Mouse (Mus musculus) hindbrain, embryonic 11.5 days (tissue): ENCODE results near the gene Dnaic1. TPM values are rescaled to one million over a fixed set of nuclear protein-coding genes. Genes with fewer than 3 reads are reported as not detected.
A peak's percentile ranks its signal among the peaks of the same experiment; 100 is the strongest.

Experiments used
- ATAC-seq: fragments of 200-750 bp; cut with Nextera tagmentation; 2 replicates; pipeline ENCODE4 v1.8.0; 2017; ENCODE audit warnings: mild to moderate bottlenecking, moderate TSS enrichment, moderate library complexity; ENCODE audit not compliant: low FRiP score
- DNase-seq: peaks from one replicate; pipeline ENCODE4 v3.0.0-alpha.2; 2015; ENCODE audit warnings: low spot score
- H3K27ac ChIP-seq: fragments of 300-500 bp; sonication (generic); 2 replicates; pipeline ENCODE4 v1.5.1; 2014; ENCODE audit warnings: mild to moderate bottlenecking, low read depth, low read length
- H3K27me3 ChIP-seq: fragments of 300-500 bp; sonication (generic); 2 replicates; pipeline ENCODE4 v1.6.1; 2014; ENCODE audit warnings: mild to moderate bottlenecking, low read length, moderate library complexity, mixed read lengths; ENCODE audit not compliant: control insufficient read depth, insufficient read depth
- H3K36me3 ChIP-seq: fragments of 300-500 bp; sonication (generic); 2 replicates; pipeline ENCODE4 v1.6.1; 2014; ENCODE audit warnings: mild to moderate bottlenecking, low read length, moderate library complexity, mixed read lengths; ENCODE audit not compliant: control insufficient read depth, insufficient read depth
- H3K4me1 ChIP-seq: fragments of 300-500 bp; sonication (generic); replicated peaks from 2 replicates; pipeline ENCODE4 v1.6.1; 2014; ENCODE audit warnings: low read length, mixed read lengths; ENCODE audit not compliant: control insufficient read depth, insufficient read depth
- H3K4me2 ChIP-seq: fragments of 300-500 bp; sonication (generic); replicated peaks from 2 replicates; pipeline ENCODE4 v1.6.1; 2014; ENCODE audit warnings: mild to moderate bottlenecking, low read depth, low read length
- H3K4me3 ChIP-seq: fragments of 300-500 bp; sonication (generic); 2 replicates; pipeline ENCODE4 v1.5.1; 2014; ENCODE audit warnings: low read depth, low read length
- H3K9ac ChIP-seq: fragments of 300-500 bp; sonication (generic); 2 replicates; pipeline ENCODE4 v1.6.1; 2014; ENCODE audit warnings: low read depth, low read length
- H3K9me3 ChIP-seq: fragments of 300-500 bp; sonication (generic); 2 replicates; pipeline ENCODE4 v1.6.1; 2016; ENCODE audit warnings: low read length; ENCODE audit not compliant: control insufficient read depth
- WGBS: fragments of 180-500 bp; shearing (Covaris S2); extraction: QIAGEN DNeasy Blood & Tissue Kit; methylation state at CpG from one replicate; pipeline ENCODE4 v1.1.7; 2014; 5-methylcytosine and 5-hydroxymethylcytosine counted together
- polyA plus RNA-seq: library from polyadenylated mRNA; unstranded; fragments of >200 nt; fragmentation: Nextera tagmentation; extraction: Ambion mirVana; gene quantifications from 2 replicates; pipeline ENCODE4 v1.2.1, GENCODE M21; 2014

Gene Dnaic1
- polyA plus RNA-seq, 1 experiment from 2014 or later, result 2.9 TPM

GRCm38 (mm10) chr4:41615661-41616599 is 46.4 kb downstream of the Dnaic1 start:
- 71% methylated on average over 9 of the region's 9 CpGs for WGBS
- Histone ChIP-seq H3K9ac (no peak overlapping the region), H3K9me3 (no peaks in the 10 kb centered on the region), H3K4me3 (no peak overlapping the region), H3K36me3 (no peaks in the 10 kb centered on the region), H3K4me2 (no peak overlapping the region), H3K27ac (no peak overlapping the region), H3K27me3 (no peaks in the 10 kb centered on the region), H3K4me1 (peaks cover 4% of the 10 kb centered on the region; the same call in 1 of the 2 replicates)
- ATAC-seq (no peak), DNase-seq (no peak)

- no peak for DNase-seq
- no peaks in the 10 kb centered on the region for H3K36me3 ChIP-seq
- no peak overlapping the region for H3K9ac ChIP-seq
- no peaks in the 10 kb centered on the region for H3K4me1 ChIP-seq
- H3K4me2 ChIP-seq, result no peak overlapping the region
- H3K27ac ChIP-seq, result no peak overlapping the region
- WGBS, result 63% methylated on average over 12 of the region's 12 CpGs
- ATAC-seq, result no peak
- no peaks in the 10 kb centered on the region for H3K9me3 ChIP-seq
- H3K27me3 ChIP-seq, result no peaks in the 10 kb centered on the region
- H3K4me3 ChIP-seq, result no peak overlapping the region
Measured at GRCm38 (mm10) chr4:41618916-41619746, 49.6 kb downstream of the Dnaic1 start.

GRCm38 (mm10) chr4:41622071-41622470 is 52.5 kb downstream of the Dnaic1 start:
- no peak overlapping the region for H3K27ac ChIP-seq
- no peaks in the 10 kb centered on the region for H3K36me3 ChIP-seq
- H3K9ac ChIP-seq, result no peak overlapping the region
- no peaks in the 10 kb centered on the region for H3K4me1 ChIP-seq
- ATAC-seq (no peak), DNase-seq (no peak)
- H3K4me2 ChIP-seq, result no peak overlapping the region
- H3K9me3 ChIP-seq, result no peaks in the 10 kb centered on the region
- no peaks in the 10 kb centered on the region for H3K27me3 ChIP-seq
- 89% methylated on average over 14 of the region's 14 CpGs for WGBS
- H3K4me3 ChIP-seq, result no peak overlapping the region

DNA sequence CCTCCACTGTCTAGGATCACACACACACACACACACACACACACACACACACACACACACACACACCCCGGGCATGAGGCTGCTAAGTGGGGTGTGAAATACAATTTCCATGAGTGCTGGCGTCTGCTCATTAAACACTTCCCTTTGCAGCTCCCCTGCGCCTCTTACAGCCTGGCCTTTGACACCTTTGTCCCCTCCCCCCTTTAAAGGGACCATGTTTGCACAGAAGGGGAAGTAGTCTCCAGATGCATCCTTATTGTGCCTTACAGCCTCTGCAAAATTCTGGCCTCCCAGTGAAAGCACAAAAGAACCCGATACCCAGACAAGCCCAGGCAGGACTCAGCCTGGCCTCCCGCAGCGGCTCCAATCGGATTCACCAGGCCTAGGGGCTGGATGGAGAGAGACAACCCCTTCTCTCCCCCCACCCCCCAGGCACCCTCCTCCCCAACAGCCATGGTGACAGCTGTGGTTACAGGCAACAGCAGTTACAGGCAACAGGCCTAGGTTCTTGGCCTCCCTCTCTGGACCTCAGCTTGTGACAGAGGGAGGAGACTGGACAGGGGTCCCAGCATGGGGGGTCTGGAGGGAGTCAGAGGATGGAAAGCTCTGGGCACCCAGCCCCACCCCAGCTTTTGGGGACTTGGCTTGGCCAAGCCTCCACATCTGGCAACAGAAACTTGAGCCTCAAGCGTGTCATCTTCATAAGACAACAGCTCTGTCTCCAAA is 58.8 kb downstream of the Dnaic1 start:
- H3K27ac ChIP-seq, result peak overlapping the region; percentile 88
- WGBS, result 4% methylated on average over 8 of the region's 8 CpGs
- H3K4me1 ChIP-seq, result peaks cover 37% of the 10 kb centered on the region
- no peaks in the 10 kb centered on the region for H3K27me3 ChIP-seq
- H3K9ac ChIP-seq, result peak overlapping the region; percentile 38; the same call in 1 of the 2 replicates
- no peak overlapping the region for H3K4me3 ChIP-seq
- DNase-seq (peak; percentile 73), ATAC-seq (peak; percentile 64)
- no peak overlapping the region for H3K4me2 ChIP-seq
- H3K36me3 ChIP-seq, result no peaks in the 10 kb centered on the region
- no peaks in the 10 kb centered on the region for H3K9me3 ChIP-seq

DNA sequence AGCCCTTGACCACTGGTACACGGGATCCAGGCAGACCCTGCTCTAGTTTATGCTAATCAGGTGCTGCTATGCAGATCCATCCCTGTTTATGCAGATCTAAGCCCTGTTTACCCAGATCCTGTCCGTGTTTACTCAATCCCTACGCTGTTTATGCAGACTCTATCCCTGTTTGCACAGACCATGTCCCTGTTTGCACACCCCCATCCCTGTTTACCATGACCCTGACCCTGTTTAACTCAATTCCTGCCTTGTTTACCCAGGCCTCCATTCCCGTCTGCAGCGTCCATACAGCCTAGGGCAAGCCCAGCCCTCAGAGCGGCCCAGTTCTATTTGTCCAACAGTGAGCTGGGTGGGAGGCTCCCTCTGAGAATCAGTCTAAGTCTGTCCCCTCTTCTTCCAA is 60.6 kb downstream of the Dnaic1 start:
- ATAC-seq (no peak), DNase-seq (no peak)
- Histone ChIP-seq H3K9ac (no peak overlapping the region), H3K36me3 (no peaks in the 10 kb centered on the region), H3K4me1 (peaks cover 37% of the 10 kb centered on the region), H3K27me3 (no peaks in the 10 kb centered on the region), H3K4me3 (no peak overlapping the region), H3K4me2 (no peak overlapping the region), H3K9me3 (no peaks in the 10 kb centered on the region), H3K27ac (0 out of 2 replicates have a peak overlapping the region, but pooled peaks have one; percentile 25)
- WGBS, result 26% methylated on average over 6 of the region's 6 CpGs

GRCm38 (mm10) chr4:41631390-41631789 is 61.8 kb downstream of the Dnaic1 start:
- Histone ChIP-seq H3K27ac (peak overlapping the region; percentile 71), H3K27me3 (no peaks in the 10 kb centered on the region), H3K4me2 (peak overlapping the region; percentile 28), H3K9ac (peak overlapping the region; percentile 34), H3K36me3 (no peaks in the 10 kb centered on the region), H3K4me3 (no peak overlapping the region), H3K9me3 (no peaks in the 10 kb centered on the region), H3K4me1 (peaks cover 37% of the 10 kb centered on the region)
- peak; percentile 52 for ATAC-seq
- DNase-seq, result peak; percentile 72
- 2% methylated on average over 11 of the region's 11 CpGs for WGBS

- ATAC-seq (no peak), DNase-seq (no peak)
- Histone ChIP-seq H3K9me3 (no peaks in the 10 kb centered on the region), H3K4me3 (no peak overlapping the region), H3K4me2 (no peak overlapping the region), H3K27me3 (no peaks in the 10 kb centered on the region), H3K27ac (no peak overlapping the region), H3K36me3 (no peaks in the 10 kb centered on the region), H3K4me1 (peaks cover 31% of the 10 kb centered on the region), H3K9ac (no peak overlapping the region)
- WGBS, result 73% methylated on average over 9 of the region's 9 CpGs
Measured at GRCm38 (mm10) chr4:41633001-41633400, 63.4 kb downstream of the Dnaic1 start.

DNA sequence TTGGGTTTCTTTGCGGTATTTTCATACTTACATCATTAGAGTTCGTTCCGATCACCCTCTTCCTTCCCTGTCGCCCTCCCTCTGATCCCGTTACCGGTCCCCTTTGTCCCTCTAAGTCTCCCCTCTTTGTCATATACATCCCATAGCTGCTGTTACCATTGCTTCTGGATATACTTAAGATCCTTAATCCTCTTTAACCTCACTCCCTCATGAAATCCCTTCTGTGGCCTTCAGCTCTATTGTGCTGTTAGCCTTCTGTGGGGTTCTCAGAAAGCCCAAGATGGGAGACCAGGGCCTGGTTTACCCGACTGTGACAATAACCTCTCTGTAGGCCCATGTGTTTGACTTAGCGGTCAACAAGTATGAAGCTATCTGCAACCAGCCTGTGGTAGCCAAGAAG is 65.1 kb downstream of the Dnaic1 start:
- Histone ChIP-seq H3K27ac (no peak overlapping the region), H3K4me3 (no peak overlapping the region), H3K27me3 (no peaks in the 10 kb centered on the region), H3K4me2 (no peak overlapping the region), H3K9ac (no peak overlapping the region), H3K9me3 (no peaks in the 10 kb centered on the region), H3K4me1 (peaks cover 23% of the 10 kb centered on the region), H3K36me3 (no peaks in the 10 kb centered on the region)
- 95% methylated on average over 8 of the region's 8 CpGs for WGBS
- ATAC-seq (no peak), DNase-seq (no peak)
